ENCODE assay signal across 26 mouse cellular contexts in genomic region chr10:11745587-11745986, GRCm38 (mm10).
A peak's percentile ranks its signal among the peaks of the same experiment; 100 is the strongest.
DNase-seq lines count a peak whose midpoint lies in the region; ATAC-seq and TF ChIP-seq lines count a peak whose summit lies in the region.
"Had no signal": no experiment of that assay in that cellular context is flagged by ENCODE, and none has a peak within 500 bp of the region (broad histone marks: within the 10 kb centered on the region; RNA-seq: fewer than 3 reads in every experiment).

No protein-coding gene starts in this region.

- no peak overlapping the region for H3K4me2 ChIP-seq in forebrain, embryonic 14.5 days (ENCODE audit: low read length)
- no peak overlapping the region for H3K4me2 ChIP-seq in forebrain, embryonic 15.5 days (replicated peaks)
- H3K4me2 ChIP-seq in hindbrain, postnatal 0 days (ENCODE audit: low read depth, low read length) = no peak overlapping the region
- H3K4me2 ChIP-seq in midbrain, postnatal 0 days (ENCODE audit: low read depth, low read length, poor library complexity, severe bottlenecking) = no peak overlapping the region
- no peak overlapping the region for H3K4me2 ChIP-seq in midbrain, embryonic 13.5 days (replicated peaks)
- H3K4me2 ChIP-seq: embryonic facial prominence, embryonic 13.5 days; forebrain, embryonic 12.5 days; heart, embryonic 12.5 days; heart, embryonic 15.5 days; hindbrain, embryonic 14.5 days had no signal

- H3K9ac ChIP-seq in forebrain, embryonic 14.5 days (ENCODE audit: low read length) = no peak overlapping the region
- H3K9ac ChIP-seq in forebrain, embryonic 15.5 days (replicated peaks) = no peak overlapping the region
- no peak overlapping the region for H3K9ac ChIP-seq in hindbrain, postnatal 0 days (replicated peaks; ENCODE audit: low read length)
- H3K9ac ChIP-seq in midbrain, postnatal 0 days (replicated peaks; ENCODE audit: low read length, poor library complexity, severe bottlenecking) = no peak overlapping the region
- H3K9ac ChIP-seq in midbrain, embryonic 13.5 days (replicated peaks) = no peak overlapping the region
- H3K9ac ChIP-seq: embryonic facial prominence, embryonic 13.5 days; forebrain, embryonic 12.5 days; heart, embryonic 12.5 days; heart, embryonic 15.5 days; hindbrain, embryonic 14.5 days had no signal

- H3K27me3 ChIP-seq in forebrain, embryonic 14.5 days (replicated peaks; ENCODE audit: control insufficient read depth, insufficient read depth, low read length) = no peaks in the 10 kb centered on the region
- no peaks in the 10 kb centered on the region for H3K27me3 ChIP-seq in forebrain, embryonic 15.5 days
- no peaks in the 10 kb centered on the region for H3K27me3 ChIP-seq in hindbrain, postnatal 0 days (ENCODE audit: insufficient read depth, low read length)
- no peaks in the 10 kb centered on the region for H3K27me3 ChIP-seq in hindbrain, embryonic 10.5 days (ENCODE audit: insufficient read depth, poor library complexity, severe bottlenecking)
- H3K27me3 ChIP-seq in midbrain, postnatal 0 days (ENCODE audit: insufficient read depth, low read length) = no peaks in the 10 kb centered on the region
- no peaks in the 10 kb centered on the region for H3K27me3 ChIP-seq in midbrain, embryonic 13.5 days
- H3K27me3 ChIP-seq: embryonic facial prominence, embryonic 13.5 days; forebrain, embryonic 12.5 days; heart, embryonic 12.5 days; heart, embryonic 15.5 days had no signal

- TF ChIP-seq CTCF in hindbrain, postnatal 0 days (IDR thresholded peaks at IDR 0.05; ENCODE audit: low read depth) = no peak
- TF ChIP-seq CTCF in midbrain, postnatal 0 days (IDR thresholded peaks at IDR 0.05) = no peak

- H3K4me3 ChIP-seq in forebrain, embryonic 14.5 days (ENCODE audit: low read depth, low read length) = no peak overlapping the region
- no peak overlapping the region for H3K4me3 ChIP-seq in forebrain, embryonic 15.5 days
- no peak overlapping the region for H3K4me3 ChIP-seq in hindbrain, postnatal 0 days (ENCODE audit: low read length)
- no peak overlapping the region for H3K4me3 ChIP-seq in hindbrain, embryonic 10.5 days
- H3K4me3 ChIP-seq in midbrain, postnatal 0 days (ENCODE audit: low read depth, low read length) = no peak overlapping the region
- H3K4me3 ChIP-seq in midbrain, embryonic 13.5 days (replicated peaks) = no peak overlapping the region
- H3K4me3 ChIP-seq: embryonic facial prominence, embryonic 10.5 days; embryonic facial prominence, embryonic 13.5 days; erythroblast, embryonic 14.5 days; forebrain, embryonic 12.5 days; heart, embryonic 12.5 days; heart, embryonic 15.5 days had no signal

- H3K9me3 ChIP-seq in forebrain, embryonic 14.5 days (replicated peaks; ENCODE audit: control insufficient read depth, low read length) = no peaks in the 10 kb centered on the region
- no peaks in the 10 kb centered on the region for H3K9me3 ChIP-seq in forebrain, embryonic 15.5 days
- no peaks in the 10 kb centered on the region for H3K9me3 ChIP-seq in hindbrain, postnatal 0 days (ENCODE audit: low read length)
- no peaks in the 10 kb centered on the region for H3K9me3 ChIP-seq in hindbrain, embryonic 10.5 days
- no peaks in the 10 kb centered on the region for H3K9me3 ChIP-seq in midbrain, postnatal 0 days (ENCODE audit: low read length)
- no peaks in the 10 kb centered on the region for H3K9me3 ChIP-seq in midbrain, embryonic 13.5 days
- H3K9me3 ChIP-seq: embryonic facial prominence, embryonic 10.5 days; embryonic facial prominence, embryonic 13.5 days; forebrain, embryonic 12.5 days; heart, embryonic 12.5 days; heart, embryonic 15.5 days had no signal

- peak; percentile 30 for DNase-seq in forebrain, embryonic 14.5 days (ENCODE audit: low spot score)
- DNase-seq in hindbrain, postnatal 0 days (ENCODE audit: low spot score) = peak; percentile 22
- DNase-seq in hindbrain, embryonic 10.5 days (ENCODE audit: low spot score) = no peak
- peak; percentile 40 for DNase-seq in midbrain, postnatal 0 days (ENCODE audit: low spot score)
- DNase-seq: adrenal gland, adult 8-10 months; adrenal gland, postnatal 36 days; cerebellum, adult 11-12 months; cerebellum, adult 8-10 months; cerebellum, postnatal 10 days; cerebellum, postnatal 36 days; embryo, embryonic 11 days; gastrocnemius, postnatal 25 days; heart, adult 18-20 months; heart, postnatal 10 days; heart, postnatal 36 days had no signal

- H3K36me3 ChIP-seq in forebrain, embryonic 14.5 days (ENCODE audit: control insufficient read depth, insufficient read depth, low read length) = no peaks in the 10 kb centered on the region
- no peaks in the 10 kb centered on the region for H3K36me3 ChIP-seq in forebrain, embryonic 15.5 days
- no peaks in the 10 kb centered on the region for H3K36me3 ChIP-seq in hindbrain, postnatal 0 days (ENCODE audit: insufficient read depth, low read length)
- no peaks in the 10 kb centered on the region for H3K36me3 ChIP-seq in hindbrain, embryonic 10.5 days
- no peaks in the 10 kb centered on the region for H3K36me3 ChIP-seq in midbrain, postnatal 0 days (ENCODE audit: insufficient read depth, low read length)
- H3K36me3 ChIP-seq in midbrain, embryonic 13.5 days = no peaks in the 10 kb centered on the region
- H3K36me3 ChIP-seq: embryonic facial prominence, embryonic 10.5 days; embryonic facial prominence, embryonic 13.5 days; forebrain, embryonic 12.5 days; heart, embryonic 12.5 days; heart, embryonic 15.5 days had no signal

- no peak for ATAC-seq in forebrain, embryonic 14.5 days
- ATAC-seq in forebrain, embryonic 15.5 days (replicated peaks) = no peak; the same call in 1 of the 2 replicates
- no peak for ATAC-seq in hindbrain, postnatal 0 days
- ATAC-seq in midbrain, postnatal 0 days (ENCODE audit: low FRiP score) = 0 out of 2 replicates have a peak, but pooled peaks have one; percentile 23
- ATAC-seq in midbrain, embryonic 13.5 days = no peak
- ATAC-seq: activated CD4-positive, CD25-positive, alpha-beta regulatory T cell, adult 4 months; intestine, postnatal 0 days had no signal

- no peaks in the 10 kb centered on the region for H3K4me1 ChIP-seq in forebrain, embryonic 14.5 days (ENCODE audit: control insufficient read depth, insufficient read depth, low read length)
- no peaks in the 10 kb centered on the region for H3K4me1 ChIP-seq in forebrain, embryonic 15.5 days
- no peaks in the 10 kb centered on the region for H3K4me1 ChIP-seq in hindbrain, postnatal 0 days (ENCODE audit: insufficient read depth, low read length)
- H3K4me1 ChIP-seq in hindbrain, embryonic 10.5 days (replicated peaks) = no peaks in the 10 kb centered on the region
- no peaks in the 10 kb centered on the region for H3K4me1 ChIP-seq in midbrain, postnatal 0 days (ENCODE audit: insufficient read depth, low read length)
- no peaks in the 10 kb centered on the region for H3K4me1 ChIP-seq in midbrain, embryonic 13.5 days (replicated peaks)
- H3K4me1 ChIP-seq: embryonic facial prominence, embryonic 10.5 days; embryonic facial prominence, embryonic 13.5 days; forebrain, embryonic 12.5 days; heart, embryonic 12.5 days; heart, embryonic 15.5 days had no signal

- H3K27ac ChIP-seq in forebrain, embryonic 14.5 days (ENCODE audit: low read depth, low read length) = no peak overlapping the region
- H3K27ac ChIP-seq in forebrain, embryonic 15.5 days (replicated peaks) = no peak overlapping the region
- no peak overlapping the region for H3K27ac ChIP-seq in hindbrain, postnatal 0 days
- no peak overlapping the region for H3K27ac ChIP-seq in hindbrain, embryonic 10.5 days
- H3K27ac ChIP-seq in midbrain, postnatal 0 days (ENCODE audit: low read depth, low read length) = no peak overlapping the region
- H3K27ac ChIP-seq in midbrain, embryonic 13.5 days = no peak overlapping the region
- H3K27ac ChIP-seq: embryonic facial prominence, embryonic 10.5 days; embryonic facial prominence, embryonic 13.5 days; forebrain, embryonic 12.5 days; heart, embryonic 15.5 days; hindbrain, embryonic 14.5 days had no signal

- WGBS in forebrain, embryonic 14.5 days = 86% methylated on average over 4 of the region's 4 CpGs
- 77% methylated on average over 4 of the region's 4 CpGs for WGBS in forebrain, embryonic 15.5 days
- 61% methylated on average over 4 of the region's 4 CpGs for WGBS in hindbrain, postnatal 0 days
- 81% methylated on average over 4 of the region's 4 CpGs for WGBS in hindbrain, embryonic 10.5 days
- WGBS in midbrain, postnatal 0 days = 66% methylated on average over 4 of the region's 4 CpGs
- WGBS in midbrain, embryonic 13.5 days = 88% methylated on average over 4 of the region's 4 CpGs
